Mouse (Mus musculus): ENCODE measurements around the gene Clca2. TPM values are rescaled to one million over a fixed set of nuclear protein-coding genes. Genes with fewer than 3 reads are reported as not detected.

Gene Clca2
- polyA plus RNA-seq, 1 experiment, result not detected

- Histone ChIP-seq H3K4me1 (ENCODE audit: control insufficient read depth, insufficient read depth, low read length) (no peaks in the 10 kb centered on the region), H3K27ac (ENCODE audit: insufficient read depth, low read depth, low read length) (no peak overlapping the region), H3K4me3 (ENCODE audit: insufficient read depth, low read length) (no peak overlapping the region)
- TF ChIP-seq CTCF (IDR thresholded peaks at IDR 0.05; ENCODE audit: low read depth, low read length) (no peak), POLR2A (IDR thresholded peaks at IDR 0.05; ENCODE audit: borderline replicate concordance, low read depth, low read length) (no peak)
Measured at GRCm38 (mm10) chr3:145038813-145039212, 60.4 kb downstream of the Clca2 start.

GRCm38 (mm10) chr3:145032676-145033075 lies 66.6 kb downstream of the Clca2 start, which contains the start of gene Clca1:
TSS of gene Clca1 (minus strand) at chr3:145032776.
- TF ChIP-seq POLR2A (IDR thresholded peaks at IDR 0.05; ENCODE audit: borderline replicate concordance, low read depth, low read length), result no peak
- TF ChIP-seq CTCF (IDR thresholded peaks at IDR 0.05; ENCODE audit: low read depth, low read length), result no peak
- Histone ChIP-seq H3K4me1 (ENCODE audit: control insufficient read depth, insufficient read depth, low read length) (0 out of 2 replicates have a peak, but pooled peaks cover 3% of the 10 kb centered on the region), H3K4me3 (ENCODE audit: insufficient read depth, low read length) (no peak within 1 kb of the TSS), H3K27ac (ENCODE audit: insufficient read depth, low read depth, low read length) (no peak within 1 kb of the TSS)

- 0 out of 2 replicates have a peak, but pooled peaks cover 5% of the 10 kb centered on the region for H3K4me1 ChIP-seq (ENCODE audit: control insufficient read depth, insufficient read depth, low read length)
- H3K27ac ChIP-seq (ENCODE audit: insufficient read depth, low read depth, low read length), result no peak overlapping the region
- no peak for TF ChIP-seq POLR2A (IDR thresholded peaks at IDR 0.05; ENCODE audit: borderline replicate concordance, low read depth, low read length)
- TF ChIP-seq CTCF (IDR thresholded peaks at IDR 0.05; ENCODE audit: low read depth, low read length), result no peak
- H3K4me3 ChIP-seq (ENCODE audit: insufficient read depth, low read length), result no peak overlapping the region
Measured at GRCm38 (mm10) chr3:145028036-145028435, 71.2 kb downstream of the Clca2 start.

GRCm38 (mm10) chr3:145026750-145027149 lies 72.5 kb downstream of the Clca2 start:
- Histone ChIP-seq H3K4me3 (ENCODE audit: insufficient read depth, low read length) (no peak overlapping the region), H3K27ac (ENCODE audit: insufficient read depth, low read depth, low read length) (no peak overlapping the region), H3K4me1 (ENCODE audit: control insufficient read depth, insufficient read depth, low read length) (0 out of 2 replicates have a peak, but pooled peaks cover 5% of the 10 kb centered on the region)
- TF ChIP-seq POLR2A (IDR thresholded peaks at IDR 0.05; ENCODE audit: borderline replicate concordance, low read depth, low read length) (no peak), CTCF (IDR thresholded peaks at IDR 0.05; ENCODE audit: low read depth, low read length) (peak; percentile 45; the same call in 1 of the 2 replicates)

Other genes with a start within 250 kb of the Clca2 start
- not detected in 2 replicates for gene Clca4b, start 166.9 kb downstream of the Clca2 start, polyA plus RNA-seq (2012; ENCODE audit: insufficient read depth, insufficient read length, missing spikeins)
- not detected in 2 replicates for gene Clca4a, start 124.4 kb downstream of the Clca2 start, polyA plus RNA-seq (2012; ENCODE audit: insufficient read depth, insufficient read length, missing spikeins)
- not detected in 2 replicates for gene Clca1, start 66.7 kb downstream of the Clca2 start, polyA plus RNA-seq (2012; ENCODE audit: insufficient read depth, insufficient read length, missing spikeins)
- 15.0 and 22.8 TPM in 2 replicates for gene Odf2l, start 19.1 kb upstream of the Clca2 start, polyA plus RNA-seq (2012; ENCODE audit: insufficient read depth, insufficient read length, missing spikeins)
- gene Col24a1, start 193.0 kb upstream of the Clca2 start, polyA plus RNA-seq (2012; ENCODE audit: insufficient read depth, insufficient read length, missing spikeins), result not detected in 2 replicates

Data from bone marrow macrophage, adult 2 months (primary cell).